Mouse (Mus musculus): ENCODE measurements around the gene Mmp17.

Gene Mmp17

GRCm38 (mm10) chr5:129583761-129584582, at the start of gene Mmp17:
Gene Mmp17 (plus strand): TSS chr5:129584169.
- DNase-seq: peak; percentile 88 to 91

- no peak for DNase-seq
Observed at GRCm38 (mm10) chr5:129534500-129534899, 49.5 kb upstream of the Mmp17 start.

GRCm38 (mm10) chr5:129535021-129535420, 48.9 kb upstream of the Mmp17 start:
- DNase-seq: no peak

- DNase-seq: no peak
Observed at GRCm38 (mm10) chr5:129535431-129535830, 48.5 kb upstream of the Mmp17 start.

GRCm38 (mm10) chr5:129538826-129539225, 45.1 kb upstream of the Mmp17 start:
- no peak for DNase-seq

- DNase-seq: no peak
Observed at GRCm38 (mm10) chr5:129542236-129542635, 41.7 kb upstream of the Mmp17 start.

- no peak for DNase-seq
Observed at GRCm38 (mm10) chr5:129545787-129546186, 38.2 kb upstream of the Mmp17 start.

GRCm38 (mm10) chr5:129549716-129550115, 34.3 kb upstream of the Mmp17 start:
- no peak for DNase-seq

GRCm38 (mm10) chr5:129550790-129551189, 33.2 kb upstream of the Mmp17 start:
- DNase-seq: no peak

- DNase-seq: no peak
Observed at GRCm38 (mm10) chr5:129551991-129552390, 32.0 kb upstream of the Mmp17 start.

- DNase-seq: no peak
Observed at GRCm38 (mm10) chr5:129553642-129554041, 30.3 kb upstream of the Mmp17 start.

GRCm38 (mm10) chr5:129558591-129558990, 25.4 kb upstream of the Mmp17 start:
- DNase-seq: no peak

GRCm38 (mm10) chr5:129559283-129559682, 24.7 kb upstream of the Mmp17 start:
- no peak for DNase-seq

- no peak for DNase-seq
Observed at GRCm38 (mm10) chr5:129562342-129562741, 21.6 kb upstream of the Mmp17 start.

- no peak for DNase-seq
Observed at GRCm38 (mm10) chr5:129568596-129568995, 15.4 kb upstream of the Mmp17 start.

GRCm38 (mm10) chr5:129578201-129578600, 5.8 kb upstream of the Mmp17 start:
- no peak for DNase-seq

- no peak for DNase-seq
Observed at GRCm38 (mm10) chr5:129580046-129580445, 3.9 kb upstream of the Mmp17 start.

- no peak for DNase-seq
Observed at GRCm38 (mm10) chr5:129580572-129580971, 3.4 kb upstream of the Mmp17 start.

- no peak for DNase-seq
Observed at GRCm38 (mm10) chr5:129581015-129581414, 3.0 kb upstream of the Mmp17 start.

- no peak for DNase-seq
Observed at GRCm38 (mm10) chr5:129583331-129583730, 638 bp upstream of the Mmp17 start.

- DNase-seq: peak; percentile 54 to 61
Observed at GRCm38 (mm10) chr5:129584583-129585541, 893 bp downstream of the Mmp17 start.

- DNase-seq: peak; percentile 90 to 91
Observed at GRCm38 (mm10) chr5:129586016-129586415, 2.0 kb downstream of the Mmp17 start.

GRCm38 (mm10) chr5:129586471-129586870, 2.5 kb downstream of the Mmp17 start:
- no peak for DNase-seq

- DNase-seq: no peak
Observed at GRCm38 (mm10) chr5:129590915-129591314, 6.9 kb downstream of the Mmp17 start.
